Mouse (Mus musculus): ENCODE results near the gene Ptger2. TPM values are rescaled to one million over a fixed set of nuclear protein-coding genes. Genes with fewer than 3 reads are reported as not detected.

Ptger2 gene
- polyA plus RNA-seq (2021; fragmentation: Nextera tagmentation), result 0.20 and 0.38 TPM in 2 replicates
- long read RNA-seq, experiment 1, partial matches to known transcripts, result 0 of 3 reads
- long read RNA-seq, experiment 1, other reads (novel, unspliced or antisense), result 1 of 3 reads
- long read RNA-seq, experiment 2, result 0 reads

GRCm38 (mm10) chr14:44987674-44988355, at the start of gene Ptger2:
TSS of gene Ptger2 (plus strand) at chr14:44988195.

Other genes with a start within 250 kb of the Ptger2 start
- not detected in 2 replicates for gene Gm8267, start 237.9 kb upstream of the Ptger2 start, polyA plus RNA-seq (2021; fragmentation: Nextera tagmentation)
- gene Ptgdr, start 128.8 kb upstream of the Ptger2 start, polyA plus RNA-seq (2021; fragmentation: Nextera tagmentation), result 0.41 and 0.48 TPM in 2 replicates
- gene Gpr137c, start 231.5 kb downstream of the Ptger2 start, polyA plus RNA-seq (2021; fragmentation: Nextera tagmentation), result 4.3 and 6.8 TPM in 2 replicates
- gene Txndc16, start 232.1 kb downstream of the Ptger2 start, polyA plus RNA-seq (2021; fragmentation: Nextera tagmentation), result 22.5 and 27.9 TPM in 2 replicates

All from left cerebral cortex, adult 6 months (tissue).